Mouse (Mus musculus): ENCODE measurements around the gene Limch1.

Gene Limch1

GRCm38 (mm10) chr5:66784624-66785361 lies 39.2 kb downstream of the Limch1 start:
- DNase-seq (ENCODE audit: low read depth, low spot score), result no peak

DNA sequence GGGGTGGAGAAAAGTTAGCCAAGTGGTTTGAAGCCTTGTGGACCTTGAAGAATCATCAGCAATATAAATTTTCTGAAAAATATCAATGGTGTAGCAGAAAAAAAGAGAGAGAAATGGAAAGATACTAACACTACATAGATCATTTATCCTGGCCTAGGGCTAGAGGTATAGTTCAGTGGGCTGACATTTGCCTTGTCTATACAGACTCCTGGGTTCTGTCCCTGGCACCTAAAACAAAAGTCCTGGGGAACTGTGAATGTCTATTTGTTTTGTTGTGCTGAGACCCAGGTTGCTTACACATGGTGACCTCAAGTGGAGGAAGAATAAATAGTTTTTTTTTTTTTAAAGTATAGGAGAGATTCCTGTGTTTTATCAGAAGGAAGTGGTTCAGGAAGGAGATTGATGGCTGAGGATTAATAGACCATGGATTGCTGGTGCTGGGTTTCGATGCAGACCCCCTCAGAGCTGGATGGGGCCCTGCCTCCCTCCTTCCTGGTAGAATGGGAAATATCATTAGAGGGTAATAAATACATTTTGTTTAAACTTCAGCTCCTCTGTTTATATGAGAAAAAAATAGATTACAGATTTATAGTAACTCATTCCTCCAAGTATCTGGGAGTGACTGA lies 40.5 kb downstream of the Limch1 start:
- DNase-seq (ENCODE audit: low read depth, low spot score), result no peak

DNA sequence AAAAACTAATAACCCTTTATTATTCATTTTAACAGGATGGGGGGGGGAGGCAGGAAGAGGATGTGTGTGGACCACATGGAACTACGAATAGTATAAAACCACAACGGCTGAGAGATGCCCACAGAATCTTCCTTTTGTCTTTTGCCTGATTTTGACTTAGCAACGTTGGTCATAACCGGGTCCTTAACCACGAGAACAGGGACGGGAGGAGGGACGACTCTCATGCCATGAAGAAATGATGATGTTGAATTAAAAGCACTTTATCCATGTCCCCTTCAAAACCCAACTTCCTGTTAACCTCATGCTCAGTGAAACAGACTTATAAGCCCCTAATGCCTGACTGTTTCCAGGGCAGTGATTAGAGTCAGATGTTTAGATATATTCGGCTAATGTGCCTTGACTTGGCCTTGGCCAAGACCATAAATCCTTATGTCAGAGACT lies 41.0 kb downstream of the Limch1 start:
- peak; percentile 32 for DNase-seq (ENCODE audit: low read depth, low spot score)

GRCm38 (mm10) chr5:66789041-66789440 lies 43.4 kb downstream of the Limch1 start:
- no peak for DNase-seq (ENCODE audit: low read depth, low spot score)

- no peak for DNase-seq (ENCODE audit: low read depth, low spot score)
Observed at GRCm38 (mm10) chr5:66791161-66791560, 45.5 kb downstream of the Limch1 start.

DNA sequence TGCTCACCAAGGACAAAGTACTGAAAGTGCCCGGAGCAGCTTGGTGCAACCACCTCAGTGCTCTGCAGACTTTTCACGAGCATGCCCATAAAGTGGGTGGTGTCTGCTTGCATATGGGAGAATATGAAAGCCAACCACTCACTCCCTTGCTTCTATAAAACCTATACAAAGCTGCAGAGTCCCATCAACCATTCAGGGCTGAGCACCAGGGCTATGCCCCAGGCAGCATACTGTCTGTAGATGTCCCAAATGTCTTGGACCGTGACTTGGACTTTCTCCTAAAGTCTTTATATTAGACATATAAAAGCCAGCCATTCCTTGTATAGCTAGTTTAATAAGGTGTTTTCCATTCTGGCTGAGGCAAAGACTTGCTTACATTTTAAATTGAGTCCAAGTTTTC lies 47.6 kb downstream of the Limch1 start:
- DNase-seq (ENCODE audit: low read depth, low spot score), result no peak

- DNase-seq (ENCODE audit: low read depth, low spot score), result no peak
Observed at GRCm38 (mm10) chr5:66797326-66797725, 51.7 kb downstream of the Limch1 start.

- DNase-seq (ENCODE audit: low read depth, low spot score), result no peak
Observed at GRCm38 (mm10) chr5:66798135-66798534, 52.5 kb downstream of the Limch1 start.

DNA sequence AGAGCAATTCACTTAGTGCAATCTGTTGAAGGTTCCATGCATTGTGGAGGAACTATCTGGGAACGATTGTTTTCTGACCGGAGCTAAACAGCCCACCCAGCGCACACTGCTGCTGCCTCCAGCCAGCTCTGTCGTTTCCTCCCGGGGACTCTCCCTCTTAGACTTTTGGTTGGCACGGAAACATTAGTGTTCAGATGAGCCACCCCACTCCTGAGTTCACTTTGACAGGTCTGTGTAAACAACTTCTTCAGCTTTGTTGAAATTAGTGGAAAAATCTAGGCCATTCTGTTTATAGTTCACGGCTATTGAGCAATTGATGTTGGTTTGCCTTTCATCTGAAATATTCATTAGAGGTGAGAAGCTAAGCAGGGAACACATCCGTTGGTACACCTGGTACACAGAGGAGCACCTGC lies 53.0 kb downstream of the Limch1 start:
- no peak for DNase-seq (ENCODE audit: low read depth, low spot score)

GRCm38 (mm10) chr5:66800243-66800642 lies 54.6 kb downstream of the Limch1 start:
- DNase-seq (ENCODE audit: low read depth, low spot score), result peak; percentile 65

DNA sequence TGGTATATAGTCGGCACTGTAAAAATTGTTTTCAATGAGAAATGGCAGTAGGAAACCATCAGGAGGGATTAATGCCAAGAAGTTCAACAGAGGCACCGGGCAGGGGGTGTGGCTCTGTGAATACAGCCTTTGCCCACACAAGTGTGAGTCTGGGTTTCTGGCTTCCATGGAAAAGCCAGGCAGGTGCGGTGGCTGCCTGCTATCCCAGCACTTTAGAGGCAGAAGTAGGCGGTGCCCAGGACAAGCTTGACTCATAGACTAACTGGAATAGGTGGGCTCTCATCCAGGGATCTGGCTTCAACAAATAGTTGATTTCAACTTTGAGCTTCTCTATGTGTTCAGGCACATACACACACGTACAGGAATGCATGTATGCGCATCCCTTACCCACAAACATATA lies 55.4 kb downstream of the Limch1 start:
- DNase-seq (ENCODE audit: low read depth, low spot score), result no peak

DNA sequence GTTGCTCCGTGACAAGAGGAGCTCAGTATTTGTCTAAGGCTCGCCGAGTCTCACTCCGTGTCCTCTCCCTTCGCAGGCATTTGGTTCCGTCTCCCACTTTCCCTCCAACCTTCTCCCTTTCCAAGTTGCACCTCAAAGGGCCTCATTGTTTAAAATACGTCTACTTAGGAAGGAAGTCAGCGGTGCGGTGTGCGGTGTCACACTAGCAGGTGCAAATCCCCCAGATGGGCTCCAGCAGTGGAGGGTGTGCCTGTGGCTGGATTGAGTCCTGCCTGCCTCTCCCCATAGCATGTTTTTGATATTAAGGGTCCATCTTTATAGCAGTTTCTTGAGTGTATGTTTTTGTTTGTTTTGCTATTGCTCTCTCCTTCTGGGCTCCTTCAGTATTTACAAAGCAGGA lies 56.6 kb downstream of the Limch1 start:
- DNase-seq (ENCODE audit: low read depth, low spot score), result no peak

DNA sequence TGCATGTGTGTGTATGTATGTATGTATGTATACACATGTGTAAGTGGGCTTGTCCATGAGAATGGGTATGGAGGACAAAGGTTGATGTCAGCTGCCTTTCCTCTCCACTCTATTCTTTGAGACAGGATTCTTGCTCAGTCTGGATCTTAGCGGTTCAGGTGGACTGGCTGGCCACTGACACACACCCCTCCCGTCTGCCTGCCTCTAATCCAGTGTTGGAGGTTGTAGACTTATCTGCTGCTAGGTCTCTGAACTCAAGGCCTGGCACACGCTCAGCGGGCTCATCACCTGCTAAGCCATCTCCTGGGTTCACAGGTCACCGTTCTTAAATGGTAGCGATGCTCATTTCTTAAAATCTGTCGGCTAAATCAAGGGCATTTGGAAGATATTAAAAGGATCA lies 60.7 kb downstream of the Limch1 start:
- DNase-seq (ENCODE audit: low read depth, low spot score), result no peak

- no peak for DNase-seq (ENCODE audit: low read depth, low spot score)
Observed at GRCm38 (mm10) chr5:66807737-66808136, 62.1 kb downstream of the Limch1 start.

- no peak for DNase-seq (ENCODE audit: low read depth, low spot score)
Observed at GRCm38 (mm10) chr5:66809016-66809570, 63.5 kb downstream of the Limch1 start.

GRCm38 (mm10) chr5:66810396-66810795 lies 64.8 kb downstream of the Limch1 start:
- no peak for DNase-seq (ENCODE audit: low read depth, low spot score)

DNA sequence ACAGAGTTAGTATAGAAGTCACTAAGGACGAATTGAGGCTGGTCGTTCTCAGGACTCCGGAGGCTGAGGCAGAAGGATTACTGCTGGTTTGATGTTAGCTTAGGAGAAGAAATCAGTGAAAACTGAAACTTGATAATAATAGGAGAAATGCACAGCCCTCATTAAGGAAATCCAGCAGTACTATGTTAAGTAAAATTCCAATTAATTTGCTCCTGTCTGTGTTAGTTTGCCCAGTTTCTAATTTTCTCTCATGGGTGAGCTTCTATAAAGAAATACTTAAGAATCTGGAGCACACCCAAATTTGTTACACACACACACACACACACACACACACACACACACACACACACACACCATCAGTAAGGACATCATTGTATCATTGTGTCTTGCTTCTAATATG lies 69.0 kb downstream of the Limch1 start:
- no peak for DNase-seq (ENCODE audit: low read depth, low spot score)

GRCm38 (mm10) chr5:66815877-66816276 lies 70.2 kb downstream of the Limch1 start:
- no peak for DNase-seq (ENCODE audit: low read depth, low spot score)

DNA sequence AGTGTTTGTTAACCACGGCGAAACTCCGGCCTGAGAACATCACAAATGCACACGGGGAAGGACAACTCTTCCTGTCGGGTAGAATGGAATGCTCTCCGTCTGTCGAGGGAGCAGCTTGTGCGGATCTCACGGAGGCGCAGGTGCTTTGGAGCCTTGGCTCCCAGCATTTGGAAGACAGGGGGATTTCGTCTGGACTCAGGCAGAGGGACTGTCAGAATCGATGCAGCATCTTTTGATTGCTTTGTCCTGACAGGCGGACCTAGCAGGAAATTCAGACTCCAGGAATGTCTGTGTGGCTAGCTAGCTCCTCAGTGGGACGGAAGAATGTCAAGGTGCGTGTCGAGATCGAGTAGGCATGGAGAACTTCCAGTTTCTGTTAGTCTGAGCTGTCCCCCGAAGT lies 71.1 kb downstream of the Limch1 start:
- no peak for DNase-seq (ENCODE audit: low read depth, low spot score)

GRCm38 (mm10) chr5:66817184-66817956 lies 71.7 kb downstream of the Limch1 start:
- DNase-seq (ENCODE audit: low read depth, low spot score), result no peak

GRCm38 (mm10) chr5:66822500-66823205 lies 77.0 kb downstream of the Limch1 start:
- DNase-seq (ENCODE audit: low read depth, low spot score), result no peak

DNA sequence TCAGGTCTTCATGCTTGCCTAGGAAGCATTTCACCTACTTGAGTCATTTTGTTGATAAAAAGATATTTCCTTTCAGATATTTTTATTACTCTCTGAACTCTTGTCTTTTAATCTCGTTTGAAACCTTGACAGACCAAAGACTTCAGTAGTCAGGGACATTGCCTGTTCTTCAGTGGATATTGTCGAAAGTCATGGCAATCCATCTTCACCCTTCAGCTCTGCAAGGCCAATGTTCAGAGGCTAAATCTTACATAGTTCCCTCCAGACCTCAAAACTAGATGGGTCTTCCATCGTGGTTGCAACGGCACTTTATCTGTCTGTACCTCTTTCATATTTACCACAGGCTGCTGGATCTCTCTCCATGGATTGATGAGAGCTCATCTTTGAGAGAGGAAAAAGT lies 80.0 kb downstream of the Limch1 start:
- no peak for DNase-seq (ENCODE audit: low read depth, low spot score)

All from mesoderm, embryonic 11.5 days (tissue).